Mouse (Mus musculus): ENCODE results near the gene Gm4559.
"Not testable (repeated sequence)": the region's sequence is repeated elsewhere in the genome, so short reads cannot be mapped to it uniquely, and the experiment has no call there.

Gene Gm4559

DNA sequence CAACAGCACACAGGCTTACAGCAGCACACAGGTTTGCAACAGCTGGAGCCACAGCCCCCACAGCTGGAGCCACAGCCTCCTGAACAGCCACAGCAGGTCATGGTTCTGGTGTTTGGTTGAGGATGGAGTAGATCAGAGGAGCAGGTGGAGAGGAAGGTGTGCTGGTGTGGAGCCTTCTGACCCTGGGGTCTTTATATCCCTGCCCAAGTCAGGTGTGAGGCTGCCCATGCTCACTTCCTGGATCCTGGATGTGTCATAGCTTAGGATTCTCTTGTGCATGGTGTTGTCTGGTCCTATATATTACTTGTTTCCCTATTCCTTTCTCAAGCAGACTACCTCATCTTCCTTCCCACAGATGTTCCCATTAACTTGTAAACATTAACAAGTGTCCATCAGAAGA, at the start of gene Gm4559:
Gene Gm4559, minus strand, starts transcription at position 101 of the 400 bp plus-strand sequence.
- DNase-seq = not testable (repeated sequence)

DNA sequence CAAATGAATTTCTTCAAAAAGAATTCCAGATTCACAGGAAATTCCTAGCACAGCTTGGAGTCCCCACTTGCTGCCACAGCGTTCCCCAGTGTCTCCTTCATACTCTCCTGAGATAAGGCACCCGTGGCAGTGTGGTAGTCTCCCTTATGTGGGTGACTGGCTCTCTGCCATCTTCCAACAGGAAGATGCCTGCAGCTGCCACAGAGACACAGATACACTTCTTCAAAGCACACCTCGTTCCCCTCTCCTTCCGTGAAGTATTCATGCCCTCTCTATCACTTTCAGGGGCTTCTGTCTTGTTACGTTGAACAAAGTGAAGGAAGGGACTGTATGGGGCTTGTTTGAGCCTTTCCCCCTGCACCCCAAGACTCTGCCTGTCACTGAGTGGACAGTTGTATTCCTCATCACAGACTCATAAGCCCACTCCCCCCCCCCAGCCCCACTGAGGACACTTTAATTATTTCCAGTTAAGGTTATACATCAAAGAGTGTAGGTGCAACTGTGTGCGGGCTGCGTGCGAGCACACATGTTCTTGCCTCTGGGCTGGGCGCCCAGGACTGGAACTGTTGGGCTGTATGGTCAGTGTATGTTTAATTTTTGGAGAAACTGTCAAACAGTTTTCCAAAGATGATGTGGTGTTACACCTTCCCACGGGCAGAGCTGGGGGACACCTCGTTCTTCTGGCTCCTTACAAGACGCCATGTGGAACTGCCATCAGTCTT, 49.4 kb upstream of the Gm4559 start:
- no peak for DNase-seq

- DNase-seq = no peak
These were observed 48.5 kb upstream of the Gm4559 start for GRCm38 (mm10) chr7:142322641-142323040.

DNA sequence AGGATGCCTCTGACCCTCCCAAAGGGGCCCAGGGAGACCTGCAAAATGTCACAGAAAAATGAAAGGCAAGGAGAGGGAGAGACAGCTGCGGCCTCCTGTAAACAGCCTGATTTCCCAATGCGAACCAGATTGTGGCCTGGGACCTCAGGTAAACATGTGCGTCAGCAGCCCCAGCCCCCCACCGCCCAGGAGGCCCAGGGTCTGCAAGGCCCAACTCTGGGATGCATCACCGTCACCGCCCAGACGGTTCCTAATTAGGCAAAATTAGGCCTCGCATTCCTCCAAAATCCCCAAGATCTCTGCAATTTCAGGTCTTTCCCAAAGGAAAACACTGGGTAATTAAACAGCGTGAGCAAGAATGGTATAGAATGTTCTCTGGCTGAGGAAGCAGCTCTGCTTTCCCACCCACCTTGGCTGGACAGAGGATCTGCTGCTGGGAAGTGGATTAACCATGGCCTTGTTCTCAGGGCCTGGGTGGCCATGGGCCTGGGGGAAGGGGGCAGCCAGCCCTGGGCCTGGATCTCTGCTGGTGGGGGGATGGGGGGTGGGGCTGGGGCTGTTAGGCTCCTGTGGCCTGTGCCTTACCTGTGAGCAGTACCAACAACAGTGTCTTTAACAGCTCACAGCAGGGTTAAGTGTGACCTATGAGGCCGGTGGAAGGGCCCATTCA, 47.6 kb upstream of the Gm4559 start:
- not testable (repeated sequence) for DNase-seq

- DNase-seq = no peak
These were observed 46.7 kb upstream of the Gm4559 start for GRCm38 (mm10) chr7:142320906-142321305.

GRCm38 (mm10) chr7:142319124-142319523, 45.0 kb upstream of the Gm4559 start:
- no peak for DNase-seq

DNA sequence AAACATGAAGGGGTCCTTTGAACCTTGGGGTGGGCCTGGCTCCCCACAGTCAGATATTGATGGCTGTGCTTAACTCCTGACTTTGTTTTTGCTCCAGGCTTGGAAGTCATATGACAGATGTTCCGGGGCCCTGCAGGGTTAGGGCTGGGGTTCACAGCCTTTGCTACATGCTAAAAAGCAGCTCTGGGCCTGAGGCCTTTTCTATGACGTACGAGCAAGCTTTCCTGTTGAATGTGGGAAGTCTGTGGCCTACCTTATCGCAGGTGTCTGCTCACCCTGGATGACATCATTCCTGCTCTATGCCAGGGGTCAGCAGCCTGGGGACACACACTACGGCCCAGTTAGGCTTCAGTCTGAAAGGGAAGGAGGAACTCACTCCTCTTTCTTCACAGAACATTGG, 43.1 kb upstream of the Gm4559 start:
- DNase-seq = no peak

DNA sequence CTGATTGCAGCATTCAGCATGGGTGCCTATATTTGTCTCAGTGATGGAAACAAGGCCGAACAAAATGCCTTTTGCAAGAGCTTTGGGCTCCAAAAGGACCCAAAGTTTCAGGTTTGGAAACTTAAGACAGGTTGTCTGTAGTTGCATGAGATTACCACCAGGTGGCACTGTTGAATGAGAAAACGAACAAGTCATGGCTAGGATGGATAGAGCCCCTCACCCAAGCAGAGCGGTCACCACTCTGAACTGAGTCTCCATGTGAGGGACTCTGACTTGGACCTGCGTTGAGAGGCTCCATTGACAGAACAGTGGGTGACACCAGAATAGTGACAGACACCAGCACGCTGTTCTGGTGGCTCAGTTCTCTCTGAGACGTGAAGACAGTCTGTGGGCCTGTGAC, 42.4 kb upstream of the Gm4559 start:
- peak; percentile 21 to 45 for DNase-seq

GRCm38 (mm10) chr7:142314600-142315285, 40.6 kb upstream of the Gm4559 start:
- DNase-seq = no peak

GRCm38 (mm10) chr7:142303929-142304328, 29.8 kb upstream of the Gm4559 start:
- DNase-seq = not testable (repeated sequence)

DNA sequence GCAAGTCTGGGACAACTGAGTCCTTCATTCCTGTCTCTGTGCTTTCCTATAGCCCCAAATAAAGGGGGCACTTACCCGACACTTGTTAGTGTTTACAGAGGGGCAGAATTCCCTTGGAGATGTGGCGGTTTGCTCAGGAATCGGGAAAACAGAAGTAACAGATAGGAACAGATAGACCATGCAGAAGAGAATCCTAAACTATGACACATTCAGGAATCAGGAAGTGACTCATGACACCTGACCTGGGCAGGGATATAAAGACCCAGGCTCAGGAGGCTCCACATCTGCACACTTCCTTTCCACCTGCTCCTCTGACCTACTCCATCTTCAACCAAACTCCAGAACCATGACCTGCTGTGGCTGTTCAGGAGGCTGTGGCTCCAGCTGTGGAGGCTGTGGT, 29.1 kb upstream of the Gm4559 start, which contains the start of gene Krtap5-4:
Gene Krtap5-4, plus strand, starts transcription at position 301 of the 400 bp plus-strand sequence.
- DNase-seq = no peak

DNA sequence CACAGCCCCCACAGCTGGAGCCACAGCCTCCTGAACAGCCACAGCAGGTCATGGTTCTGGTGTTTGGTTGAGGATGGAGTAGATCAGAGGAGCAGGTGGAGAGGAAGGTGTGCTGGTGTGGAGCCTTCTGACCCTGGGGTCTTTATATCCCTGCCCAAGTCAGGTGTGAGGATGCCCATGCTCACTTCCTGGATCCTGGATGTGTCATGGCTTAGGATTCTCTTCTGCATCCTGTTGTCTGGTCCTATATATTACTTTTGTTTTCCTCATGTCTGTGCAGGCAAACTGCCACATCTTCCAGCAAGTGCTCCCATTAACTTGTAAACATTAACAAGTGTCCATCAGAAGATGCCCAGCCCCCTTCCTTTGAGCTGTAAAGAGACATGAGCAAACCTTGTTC, 22.9 kb upstream of the Gm4559 start, which contains the start of gene Krtap5-1:
Gene Krtap5-1, minus strand, starts transcription at position 101 of the 400 bp plus-strand sequence.
- not testable (repeated sequence) for DNase-seq

- DNase-seq = not testable (repeated sequence)
These were observed 21.9 kb upstream of the Gm4559 start for GRCm38 (mm10) chr7:142296108-142296507.

DNA sequence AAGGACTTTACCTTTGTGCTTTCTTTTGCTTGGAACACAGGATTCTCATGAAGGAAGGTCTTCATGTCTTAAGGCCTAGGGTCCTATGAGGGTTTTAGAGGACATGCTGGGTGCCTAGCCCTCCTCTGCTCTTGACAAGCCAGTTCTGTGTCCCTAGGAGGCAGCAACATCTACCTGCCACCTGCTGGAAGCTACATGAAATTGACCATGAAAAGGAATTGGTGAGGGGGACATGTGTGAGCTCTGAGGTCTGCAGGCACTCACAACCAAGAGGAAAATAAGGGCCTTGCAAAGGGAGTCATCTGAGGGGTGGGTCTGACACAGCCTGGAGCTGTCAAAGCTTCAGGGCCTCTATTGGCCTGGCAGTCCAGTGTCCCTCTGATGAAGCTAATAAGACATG, 21.3 kb upstream of the Gm4559 start:
- DNase-seq = no peak

- DNase-seq = peak; percentile 41 to 50
These were observed 19.7 kb upstream of the Gm4559 start for GRCm38 (mm10) chr7:142293851-142294250.

DNA sequence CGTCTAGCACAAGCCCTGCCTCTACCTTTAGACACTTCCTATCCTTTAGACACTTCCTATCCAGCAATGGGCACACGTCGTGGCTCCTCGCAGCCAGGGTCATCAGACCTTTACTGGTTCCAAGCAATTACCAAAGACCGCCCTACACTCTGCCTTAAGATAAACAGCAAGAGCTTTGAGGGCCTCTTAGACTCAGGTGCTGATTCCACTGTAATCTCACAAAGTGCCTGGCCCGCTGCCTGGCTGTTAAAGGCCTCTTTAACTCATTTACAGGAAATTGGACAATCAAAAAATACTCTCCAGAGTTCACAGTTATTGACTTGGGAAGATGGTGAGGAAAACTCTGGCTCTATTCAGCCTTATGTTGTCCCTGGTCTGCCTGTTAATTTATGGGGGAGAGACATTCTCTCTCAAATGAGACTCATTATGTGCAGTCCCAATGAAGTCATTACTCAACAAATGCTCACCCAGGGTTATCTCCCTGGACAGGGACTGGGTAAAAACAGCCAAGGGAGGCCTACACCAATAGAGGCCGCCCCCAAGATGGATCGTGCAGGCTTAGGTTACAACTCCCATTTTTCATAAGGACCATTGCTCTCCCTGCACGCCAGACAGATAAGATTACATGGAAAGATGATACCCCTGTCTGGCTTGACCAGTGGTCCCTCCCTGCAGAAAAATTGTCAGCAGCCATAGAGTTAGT, 11.9 kb upstream of the Gm4559 start:
- not testable (repeated sequence) for DNase-seq

GRCm38 (mm10) chr7:142285130-142285835, 11.1 kb upstream of the Gm4559 start:
- peak; percentile 49 to 52 for DNase-seq

- DNase-seq = peak; percentile 93 to 96
These were observed 10.5 kb upstream of the Gm4559 start for GRCm38 (mm10) chr7:142284615-142285080.

- peak; percentile 56 to 57 for DNase-seq
These were observed 9.9 kb upstream of the Gm4559 start for GRCm38 (mm10) chr7:142284023-142284591.

DNA sequence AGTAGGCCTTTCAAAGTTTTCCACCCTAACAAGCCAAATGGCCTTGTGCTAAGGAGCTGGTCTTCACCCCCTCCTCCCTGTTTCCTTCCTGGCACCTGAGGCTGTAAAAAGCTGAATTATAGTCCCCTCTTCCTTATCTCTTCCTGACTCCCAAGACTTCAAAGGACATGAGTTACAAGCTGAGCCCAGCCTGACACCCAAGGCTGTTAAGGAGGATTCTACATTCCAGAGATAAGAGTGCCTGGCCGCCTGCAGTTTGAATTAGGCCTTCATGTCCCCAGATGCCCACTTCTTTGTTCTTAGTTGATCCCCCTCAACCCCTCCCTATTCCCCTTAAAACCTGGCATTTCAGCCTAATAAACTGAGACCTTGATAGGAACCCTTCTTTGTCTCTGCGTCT, 8.7 kb upstream of the Gm4559 start:
- DNase-seq = not testable (repeated sequence)

- DNase-seq = not testable (repeated sequence)
These were observed 5.1 kb upstream of the Gm4559 start for GRCm38 (mm10) chr7:142279291-142279690.

DNA sequence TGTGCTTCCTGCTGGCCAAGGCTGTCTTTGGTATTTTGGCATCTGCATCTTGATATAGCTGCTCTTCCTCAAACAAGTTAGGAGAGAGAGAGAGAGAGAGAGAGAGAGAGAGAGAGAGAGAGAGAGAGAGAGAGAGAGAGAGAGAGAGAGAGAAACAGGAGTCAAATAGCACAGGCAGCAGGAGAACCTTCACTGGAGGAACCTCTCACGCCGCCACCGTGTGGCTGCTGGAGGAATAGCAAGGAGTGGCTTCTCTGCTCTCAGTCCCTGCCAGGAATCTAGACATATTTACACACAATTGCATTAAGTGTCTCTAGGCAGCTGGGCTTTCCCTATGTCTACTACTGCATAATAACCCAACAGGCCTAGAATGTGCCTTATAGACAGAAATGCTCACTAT, 4.0 kb upstream of the Gm4559 start:
- peak; percentile 71 to 76 for DNase-seq
